Mouse (Mus musculus): ENCODE results near the gene Vmn1r200.
"Not testable (repeated sequence)": the region's sequence is repeated elsewhere in the genome, so short reads cannot be mapped to it uniquely, and the experiment has no call there.

The Vmn1r200 gene

DNA sequence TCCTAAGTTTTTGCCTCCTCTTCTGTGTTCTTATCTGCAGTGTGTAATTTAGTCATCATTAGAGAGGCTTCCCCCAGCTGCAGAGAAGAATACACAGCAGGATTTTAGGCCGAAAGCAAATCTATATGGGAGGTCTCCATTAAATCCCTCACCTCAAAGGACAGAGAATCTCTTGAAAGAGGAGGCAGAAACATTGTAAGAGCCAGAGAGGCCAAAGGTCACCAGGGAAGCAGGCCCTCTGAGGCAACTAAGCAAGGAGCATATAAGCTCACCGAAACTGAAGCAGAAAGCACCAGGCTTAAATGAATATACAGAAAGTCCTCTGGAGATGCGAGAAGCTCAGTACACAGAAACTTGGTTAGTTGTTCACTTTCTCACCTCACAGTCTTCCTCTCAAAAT lies at the start of gene Vmn1r200:
Gene Vmn1r200 (plus strand): TSS at position 301 of the 400 bp plus-strand sequence.
- no peak for DNase-seq (ENCODE audit: low spot score)

DNA sequence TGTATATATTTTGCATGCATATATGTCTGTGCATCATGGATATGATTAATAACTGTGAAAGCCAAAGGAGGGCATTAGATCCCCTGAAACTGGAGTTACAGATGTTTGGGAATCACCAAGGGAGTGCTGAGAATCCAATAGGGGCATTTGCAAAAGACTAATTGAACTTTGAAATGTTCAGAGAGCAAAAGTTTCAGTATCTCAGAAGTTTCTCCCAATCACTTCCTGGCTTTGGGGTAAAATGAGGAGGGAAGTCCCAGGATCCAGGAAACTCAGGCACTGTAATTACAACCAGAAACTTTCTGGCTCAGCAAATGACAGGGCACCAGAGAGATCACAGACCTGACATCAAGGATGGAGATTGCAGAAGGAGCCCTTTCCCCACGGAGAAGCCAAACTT lies 40.1 kb upstream of the Vmn1r200 start, which contains the start of gene Vmn1r198:
Gene Vmn1r198 (plus strand): TSS at position 301 of the 400 bp plus-strand sequence.
- DNase-seq (ENCODE audit: low spot score): no peak

DNA sequence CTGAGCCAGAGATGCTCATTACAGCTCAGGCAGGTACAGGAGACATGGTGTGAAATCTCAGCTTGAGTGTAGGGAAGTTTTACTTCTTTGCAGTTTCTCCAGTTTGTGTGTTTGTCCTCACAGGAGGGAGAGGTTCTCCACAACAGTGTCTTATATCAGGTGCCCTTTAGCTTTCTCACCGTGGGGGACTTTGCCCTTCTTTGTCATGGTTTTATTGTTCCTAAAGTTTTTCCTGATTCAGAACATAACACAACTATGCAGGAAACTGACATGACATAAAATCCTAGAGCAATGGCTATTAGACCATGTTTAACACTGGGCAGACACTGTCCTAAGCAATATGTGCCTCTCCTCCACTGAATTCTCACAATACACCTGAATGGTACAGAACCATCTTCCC lies 39.4 kb upstream of the Vmn1r200 start:
- no peak for DNase-seq (ENCODE audit: low spot score)

DNA sequence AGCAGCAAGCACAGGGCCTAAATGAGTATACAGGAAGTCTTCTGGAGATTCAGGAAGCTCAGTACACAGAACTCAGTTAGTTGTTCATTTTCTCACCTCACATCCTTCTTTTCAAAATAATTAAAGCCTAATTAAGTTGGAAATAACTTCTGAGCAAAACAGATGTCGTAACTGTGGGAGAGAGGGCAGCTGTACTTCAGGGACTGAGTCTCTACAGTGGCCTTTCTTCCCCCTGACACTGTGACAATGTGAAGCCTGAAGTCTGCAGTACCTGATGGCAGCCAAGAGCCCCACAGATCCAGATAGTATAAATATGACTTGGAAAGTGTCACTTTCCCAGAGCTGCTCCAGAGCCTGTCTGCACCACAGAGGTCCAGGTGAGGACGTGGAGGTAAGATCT lies 10.7 kb upstream of the Vmn1r200 start, which contains the start of gene Vmn1r199:
Gene Vmn1r199 (plus strand): TSS at position 301 of the 400 bp plus-strand sequence.
- no peak for DNase-seq (ENCODE audit: low spot score)

- not testable (repeated sequence) for DNase-seq (ENCODE audit: low spot score)
Measured at GRCm38 (mm10) chr13:22381128-22381527, 9.0 kb upstream of the Vmn1r200 start.

- no peak for DNase-seq (ENCODE audit: low spot score)
Measured at GRCm38 (mm10) chr13:22383401-22383800, 6.8 kb upstream of the Vmn1r200 start.

DNA sequence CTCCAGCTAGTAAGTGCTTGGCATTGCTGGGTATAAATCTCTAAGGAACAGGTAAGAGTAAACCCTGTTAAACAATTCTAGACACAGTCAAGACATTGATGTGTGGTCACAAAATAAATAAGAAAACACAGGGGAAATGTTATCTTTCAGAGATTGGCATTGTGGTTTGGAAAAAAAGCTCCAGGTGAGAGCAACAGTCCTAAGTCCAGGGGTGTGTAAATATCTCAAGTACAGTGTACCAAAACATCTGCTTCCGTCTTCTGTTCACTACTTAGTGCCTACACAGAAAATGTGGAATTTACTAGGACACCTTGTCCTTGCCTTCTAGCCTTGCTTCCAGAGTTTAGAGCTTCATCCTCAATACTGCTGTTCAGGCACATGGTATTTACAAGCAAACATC lies 3.1 kb upstream of the Vmn1r200 start:
- DNase-seq (ENCODE audit: low spot score): no peak

DNA sequence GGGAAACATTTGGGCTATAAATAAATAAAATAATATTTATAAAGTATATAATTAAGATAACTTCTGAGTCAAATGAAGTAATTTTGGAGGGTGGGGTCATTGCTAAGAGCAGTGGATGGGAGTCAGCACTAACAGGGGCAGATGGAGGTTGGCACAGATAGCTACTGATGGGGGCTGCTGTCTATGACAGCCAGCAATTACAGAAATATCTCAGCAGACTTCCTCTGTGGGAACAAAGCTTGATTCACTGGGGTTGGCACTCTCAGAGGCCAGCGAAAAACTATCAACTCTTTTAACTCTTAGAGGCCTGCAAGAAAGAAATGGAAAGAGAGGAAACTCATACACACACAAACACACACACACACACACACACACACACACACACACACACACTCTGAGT lies 12.8 kb downstream of the Vmn1r200 start:
- no peak for DNase-seq (ENCODE audit: low spot score)

All from ovary, adult 18-20 months (tissue).